Mouse (Mus musculus): Measurements from ENCODE around the gene Gm7954. TPM values are rescaled to one million over a fixed set of nuclear protein-coding genes. Genes with fewer than 3 reads are reported as not detected.
"Not testable (repeated sequence)": the region's sequence is repeated elsewhere in the genome, so short reads cannot be mapped to it uniquely, and the experiment has no call there.

Gene Gm7954
- not detected in 2 replicates for polyA plus RNA-seq (2012; rRNA removed)

DNA sequence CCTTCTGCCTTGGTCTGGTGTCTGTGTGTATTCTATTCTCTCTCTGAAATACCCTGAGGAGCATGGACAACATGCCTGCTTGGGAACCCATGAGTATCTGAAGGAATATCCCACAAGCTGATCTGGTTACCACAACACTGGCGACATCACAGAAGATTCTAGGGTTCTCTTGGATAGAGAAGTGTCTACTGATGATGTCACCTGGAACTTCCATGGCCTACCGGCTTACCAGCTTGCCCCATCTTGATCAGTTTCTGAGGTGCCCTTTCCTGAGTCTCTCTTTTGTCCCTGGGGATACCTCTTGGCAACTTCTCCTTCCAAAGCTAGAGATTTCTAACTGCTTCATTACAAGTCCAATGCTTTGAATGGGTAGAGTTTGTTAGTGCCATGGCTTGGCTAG is at the start of gene Gm7954:
Gm7954 (minus strand) TSS at position 101 of the 400 bp plus-strand sequence.
- DNase-seq (ENCODE audit: extremely low spot score in 1 of 2, low spot score in 1 of 2) = not testable (repeated sequence)

- DNase-seq (ENCODE audit: extremely low spot score in 1 of 2, low spot score in 1 of 2) = not testable (repeated sequence)
Measured at GRCm38 (mm10) chr14:41489385-41489784, 36.1 kb upstream of the Gm7954 start, which contains the start of gene Gm3486. TSS of gene Gm3486 (minus strand) at chr14:41489485.

GRCm38 (mm10) chr14:41425393-41426075 is 27.8 kb downstream of the Gm7954 start:
- peak in 1 of 2 experiments; percentile 27 for DNase-seq (ENCODE audit: extremely low spot score in 1 of 2, low spot score in 1 of 2)

DNA sequence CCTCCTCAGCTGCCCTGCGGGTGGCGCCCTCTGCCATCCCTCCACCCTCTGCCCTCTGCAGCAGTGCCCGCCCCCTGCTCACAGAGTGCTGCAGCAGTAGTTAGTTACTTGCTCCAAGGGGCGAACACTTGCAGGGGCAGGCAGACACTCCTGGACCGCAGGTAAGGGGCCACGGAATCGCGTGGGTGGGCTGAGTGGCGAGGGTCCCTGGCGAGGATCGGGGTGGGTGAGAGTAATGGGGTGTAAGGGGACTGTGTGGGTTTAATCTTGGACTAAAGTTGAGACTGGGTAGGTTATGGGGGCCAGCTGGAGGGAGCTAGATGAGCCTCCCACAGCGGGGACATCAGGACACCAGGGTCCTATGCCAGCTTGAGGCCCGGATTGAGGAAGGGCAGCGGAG is 28.6 kb downstream of the Gm7954 start:
- not testable (repeated sequence) for DNase-seq (ENCODE audit: extremely low spot score in 1 of 2, low spot score in 1 of 2)

GRCm38 (mm10) chr14:41408181-41408580 is 45.1 kb downstream of the Gm7954 start, which contains the start of gene Gm6482:
TSS of gene Gm6482 (minus strand) at chr14:41408281.
- DNase-seq (ENCODE audit: extremely low spot score in 1 of 2, low spot score in 1 of 2) = not testable (repeated sequence)

Other genes with a start within 250 kb of the Gm7954 start
- 0.06 TPM in 1 of 2 replicates, not detected in the other for gene Gm2832, start 174.7 kb downstream of the Gm7954 start, polyA plus RNA-seq (2012; rRNA removed)
- gene Gm5798, start 104.9 kb downstream of the Gm7954 start, polyA plus RNA-seq (2012; rRNA removed) = not detected in 2 replicates
- gene Gm7945, start 67.1 kb downstream of the Gm7954 start, polyA plus RNA-seq (2012; rRNA removed) = not detected in 2 replicates
- gene Gm6482, start 45.2 kb downstream of the Gm7954 start, polyA plus RNA-seq (2012; rRNA removed) = not detected in 2 replicates
- not detected in 2 replicates for gene Gm3486, start 36.0 kb upstream of the Gm7954 start, polyA plus RNA-seq (2012; rRNA removed)
- not detected in 2 replicates for gene Gm7970, start 102.1 kb upstream of the Gm7954 start, polyA plus RNA-seq (2012; rRNA removed)
- gene 1700049E17Rik2, start 119.7 kb upstream of the Gm7954 start, polyA plus RNA-seq (2012; rRNA removed) = not detected in 2 replicates
- not detected in 2 replicates for gene Gm3072, start 171.1 kb upstream of the Gm7954 start, polyA plus RNA-seq (2012; rRNA removed)
- not detected in 2 replicates for gene Gm3676, start 193.0 kb upstream of the Gm7954 start, polyA plus RNA-seq (2012; rRNA removed)
- gene Gm8068, start 248.4 kb upstream of the Gm7954 start, polyA plus RNA-seq (2012; rRNA removed) = not detected in 2 replicates

Measured in frontal cortex, adult 2 months (tissue).